Mouse (Mus musculus): Measurements from ENCODE around the gene Zfp628.
"Not testable (repeated sequence)": the region's sequence is repeated elsewhere in the genome, so short reads cannot be mapped to it uniquely, and the experiment has no call there.

Gene Zfp628

GRCm38 (mm10) chr7:4915007-4915665 is at the start of gene Zfp628:
Zfp628 (plus strand) TSS chr7:4915217.
- in situ Hi-C loops (cut with MseI, MboI): no loop called here

GRCm38 (mm10) chr7:4865579-4866493 is 49.2 kb upstream of the Zfp628 start:
- in situ Hi-C loops (cut with MseI, MboI): loop anchor here in 1 of 2 experiments (10.0 kb wide), 1 partner anchor 61 kb away; no protein-coding TSS in a partner anchor

- in situ Hi-C loops (cut with MseI, MboI): loop anchor here in 1 of 2 experiments (10.0 kb wide), 1 partner anchor 62 kb away; no protein-coding TSS in a partner anchor
Measured at GRCm38 (mm10) chr7:4866631-4867180, 48.3 kb upstream of the Zfp628 start.

- in situ Hi-C loops (cut with MseI, MboI): no loop called here
Measured at GRCm38 (mm10) chr7:4870133-4870532, 44.9 kb upstream of the Zfp628 start, which contains the start of gene Isoc2b. Isoc2b (minus strand) TSS chr7:4870258.

- in situ Hi-C loops (cut with MseI, MboI): no loop called here
Measured at GRCm38 (mm10) chr7:4876753-4877221, 38.2 kb upstream of the Zfp628 start, which contains the start of gene Isoc2a. Isoc2a (plus strand) TSS chr7:4877153.

- in situ Hi-C loops (cut with MseI, MboI): no loop called here
Measured at GRCm38 (mm10) chr7:4877226-4877625, 37.8 kb upstream of the Zfp628 start.

- in situ Hi-C loops (cut with MseI, MboI): no loop called here
Measured at GRCm38 (mm10) chr7:4878186-4878585, 36.8 kb upstream of the Zfp628 start.

- in situ Hi-C loops (cut with MseI, MboI): not testable (repeated sequence)
Measured at GRCm38 (mm10) chr7:4879036-4879435, 36.0 kb upstream of the Zfp628 start.

GRCm38 (mm10) chr7:4886680-4887079 is 28.3 kb upstream of the Zfp628 start:
- in situ Hi-C loops (cut with MseI, MboI): no loop called here

- in situ Hi-C loops (cut with MseI, MboI): no loop called here
Measured at GRCm38 (mm10) chr7:4895186-4895585, 19.8 kb upstream of the Zfp628 start.

- in situ Hi-C loops (cut with MseI, MboI): no loop called here
Measured at GRCm38 (mm10) chr7:4898851-4899648, 16.0 kb upstream of the Zfp628 start.

- in situ Hi-C loops (cut with MseI, MboI): no loop called here
Measured at GRCm38 (mm10) chr7:4899649-4900522, 15.1 kb upstream of the Zfp628 start.

GRCm38 (mm10) chr7:4900523-4900851 is 14.5 kb upstream of the Zfp628 start:
- in situ Hi-C loops (cut with MseI, MboI): no loop called here

GRCm38 (mm10) chr7:4901171-4901570 is 13.8 kb upstream of the Zfp628 start:
- in situ Hi-C loops (cut with MseI, MboI): no loop called here

GRCm38 (mm10) chr7:4902404-4902803 is 12.6 kb upstream of the Zfp628 start:
- in situ Hi-C loops (cut with MseI, MboI): no loop called here

GRCm38 (mm10) chr7:4906466-4906950 is 8.5 kb upstream of the Zfp628 start, which contains the start of gene Gm36210:
Gm36210 (minus strand) TSS chr7:4906516.
- in situ Hi-C loops (cut with MseI, MboI): no loop called here

GRCm38 (mm10) chr7:4911561-4911960 is 3.5 kb upstream of the Zfp628 start:
- in situ Hi-C loops (cut with MseI, MboI): no loop called here

GRCm38 (mm10) chr7:4912248-4912647 is 2.8 kb upstream of the Zfp628 start:
- in situ Hi-C loops (cut with MseI, MboI): no loop called here

GRCm38 (mm10) chr7:4915669-4916416 is 826 bp downstream of the Zfp628 start:
- in situ Hi-C loops (cut with MseI, MboI): no loop called here

Measured in mouse trophoblast stem cell (cell line).